Mouse (Mus musculus) heart, embryonic 11.5 days (tissue): Measurements from ENCODE around the gene Sox13. TPM values are rescaled to one million over a fixed set of nuclear protein-coding genes. Genes with fewer than 3 reads are reported as not detected.

Experiments
- ATAC-seq: fragments of 200-750 bp; cut with Nextera tagmentation; replicated peaks from 2 replicates; pipeline ENCODE4 v1.8.0; 2017; ENCODE audit warnings: moderate library complexity; ENCODE audit not compliant: insufficient number of reproducible peaks, low FRiP score, low TSS enrichment
- H3K27ac ChIP-seq: fragments of 300-500 bp; sonication (generic); 2 replicates; pipeline ENCODE4 v1.5.1; 2014; ENCODE audit warnings: mild to moderate bottlenecking, low read depth, low read length
- H3K27me3 ChIP-seq: fragments of 300-500 bp; sonication (generic); 2 replicates; pipeline ENCODE4 v1.6.1; 2014; ENCODE audit warnings: mild to moderate bottlenecking, low read length, mixed read lengths; ENCODE audit not compliant: control insufficient read depth, insufficient read depth
- H3K36me3 ChIP-seq: fragments of 300-500 bp; sonication (generic); 2 replicates; pipeline ENCODE4 v1.6.1; 2014; ENCODE audit warnings: mild to moderate bottlenecking, low read length, moderate library complexity, mixed read lengths; ENCODE audit not compliant: control insufficient read depth, insufficient read depth
- H3K4me1 ChIP-seq: fragments of 300-500 bp; sonication (generic); 2 replicates; pipeline ENCODE4 v1.6.1; 2014; ENCODE audit warnings: low read length; ENCODE audit not compliant: control insufficient read depth, insufficient read depth
- H3K4me2 ChIP-seq: fragments of 300-500 bp; sonication (generic); 2 replicates; pipeline ENCODE4 v1.6.1; 2014; ENCODE audit warnings: mild to moderate bottlenecking, moderate library complexity
- H3K4me3 ChIP-seq: fragments of 300-500 bp; sonication (generic); 2 replicates; pipeline ENCODE4 v1.5.1; 2014; ENCODE audit warnings: low read depth, low read length
- H3K9ac ChIP-seq: fragments of 300-500 bp; sonication (generic); 2 replicates; pipeline ENCODE4 v1.6.1; 2014; ENCODE audit warnings: mild to moderate bottlenecking, low read depth, low read length, moderate library complexity
- H3K9me3 ChIP-seq: fragments of 300-500 bp; sonication (generic); replicated peaks from 2 replicates; pipeline ENCODE4 v1.6.1; 2016; ENCODE audit warnings: low read length; ENCODE audit not compliant: control insufficient read depth
- WGBS: fragments of 180-500 bp; shearing (Covaris S2); extraction: QIAGEN DNeasy Blood & Tissue Kit; methylation state at CpG from one replicate; pipeline ENCODE4 v1.1.7; 2014; ENCODE audit not compliant: insufficient replicate concordance; 5-methylcytosine and 5-hydroxymethylcytosine counted together
- polyA plus RNA-seq: library from polyadenylated mRNA; unstranded; fragments of >200 nt; fragmentation: Nextera tagmentation; extraction: Ambion mirVana; gene quantifications from 2 replicates; pipeline ENCODE4 v1.2.1, GENCODE M21; 2014

Sox13 gene
- polyA plus RNA-seq, 1 experiment from 2014 or later = 3.3 TPM

DNA sequence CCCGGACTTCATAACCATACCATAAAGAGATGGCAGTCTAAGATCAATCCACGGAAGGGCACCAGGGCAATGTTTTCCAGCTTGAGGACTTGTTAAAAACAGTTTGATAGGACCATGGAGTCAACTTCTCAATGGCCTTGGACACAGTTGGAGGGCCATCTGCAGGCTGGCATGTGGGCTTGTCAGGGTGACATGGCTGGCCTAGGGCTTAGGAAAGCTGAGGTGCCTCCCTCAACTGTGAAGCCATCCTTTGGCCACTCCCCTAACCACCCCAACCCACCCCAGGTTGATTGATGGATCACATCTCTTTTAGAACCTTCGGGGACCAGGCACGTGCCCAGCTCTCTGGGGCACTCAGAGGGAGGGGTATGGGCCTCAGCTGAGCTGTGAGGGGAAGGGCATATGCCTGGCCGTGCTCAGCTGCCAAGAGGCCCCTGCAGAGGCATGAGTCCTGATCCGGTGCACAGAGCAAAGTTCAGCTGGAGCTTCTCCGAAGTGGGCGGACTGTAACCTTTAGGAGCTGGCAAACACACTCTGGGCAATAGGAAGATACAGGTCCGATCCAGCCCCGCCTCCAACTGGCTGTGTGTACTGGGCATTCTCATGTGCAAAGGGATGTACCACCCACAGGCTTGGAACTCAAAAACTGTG is 48.4 kb downstream of the Sox13 start:
- H3K4me2 ChIP-seq = no peak overlapping the region
- no peak overlapping the region for H3K9ac ChIP-seq
- no peaks in the 10 kb centered on the region for H3K4me1 ChIP-seq
- no peaks in the 10 kb centered on the region for H3K36me3 ChIP-seq
- no peak for ATAC-seq
- no peaks in the 10 kb centered on the region; the same call in 1 of the 2 replicates for H3K27me3 ChIP-seq
- no peaks in the 10 kb centered on the region for H3K9me3 ChIP-seq
- WGBS = 66% methylated on average over 10 of the region's 10 CpGs
- H3K27ac ChIP-seq = no peak overlapping the region
- no peak overlapping the region for H3K4me3 ChIP-seq

DNA sequence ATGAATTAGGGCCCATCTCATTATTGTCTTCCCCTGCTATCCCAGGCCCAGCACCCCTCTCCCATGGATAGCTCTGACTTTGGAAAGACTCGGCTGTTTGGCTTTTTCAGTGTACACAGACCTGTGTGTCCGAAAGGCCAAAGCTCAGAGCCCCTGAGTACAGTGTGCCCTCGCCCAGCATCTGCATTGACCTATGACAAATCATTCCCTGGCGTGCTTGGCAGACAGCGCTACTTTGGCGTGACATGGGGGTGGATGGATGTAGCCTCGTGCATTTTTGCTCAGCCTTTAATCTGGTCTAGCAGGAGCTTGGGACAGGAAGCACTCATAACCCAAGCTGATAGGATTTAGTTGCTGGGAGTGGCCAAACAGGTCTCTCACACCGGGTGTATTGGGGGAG is 52.1 kb downstream of the Sox13 start:
- 59% methylated on average over 8 of the region's 8 CpGs for WGBS
- no peaks in the 10 kb centered on the region for H3K36me3 ChIP-seq
- no peak for ATAC-seq

DNA sequence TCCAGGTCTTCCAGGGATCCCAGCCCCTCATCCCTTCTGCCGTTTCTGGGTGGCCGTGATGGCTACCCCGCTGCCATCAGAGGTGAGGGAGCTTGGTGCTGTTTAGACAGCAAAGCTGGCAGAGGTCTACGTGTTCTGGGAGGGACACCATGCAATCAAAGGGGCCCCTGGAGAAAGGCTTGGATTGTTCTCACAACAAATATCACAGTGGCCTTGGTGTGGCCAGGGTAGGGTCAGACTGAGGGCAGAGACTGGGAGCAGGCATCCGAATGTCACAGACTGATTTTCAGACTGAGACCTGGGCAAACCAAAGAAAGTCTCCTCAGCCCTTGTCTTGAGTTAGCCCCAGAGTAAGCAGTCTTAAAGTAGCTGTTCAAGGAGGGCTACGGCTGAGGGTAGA is 52.7 kb downstream of the Sox13 start:
- no peak overlapping the region for H3K27ac ChIP-seq
- peaks cover 10% of the 10 kb centered on the region for H3K4me1 ChIP-seq
- H3K36me3 ChIP-seq = no peaks in the 10 kb centered on the region
- H3K27me3 ChIP-seq = peaks cover 1% of the 10 kb centered on the region; the same call in 1 of the 2 replicates
- 77% methylated on average over 6 of the region's 6 CpGs for WGBS
- no peak overlapping the region for H3K9ac ChIP-seq
- no peak for ATAC-seq
- no peak overlapping the region for H3K4me3 ChIP-seq
- H3K4me2 ChIP-seq = no peak overlapping the region
- H3K9me3 ChIP-seq = no peaks in the 10 kb centered on the region

More for the DNA sequence above, 52.1 kb downstream of the Sox13 start:
- no peak overlapping the region for H3K4me3 ChIP-seq
- no peak overlapping the region for H3K9ac ChIP-seq
- H3K4me1 ChIP-seq = peaks cover 10% of the 10 kb centered on the region
- H3K9me3 ChIP-seq = no peaks in the 10 kb centered on the region
- no peak overlapping the region for H3K4me2 ChIP-seq
- no peaks in the 10 kb centered on the region; the same call in 1 of the 2 replicates for H3K27me3 ChIP-seq
- H3K27ac ChIP-seq = no peak overlapping the region

DNA sequence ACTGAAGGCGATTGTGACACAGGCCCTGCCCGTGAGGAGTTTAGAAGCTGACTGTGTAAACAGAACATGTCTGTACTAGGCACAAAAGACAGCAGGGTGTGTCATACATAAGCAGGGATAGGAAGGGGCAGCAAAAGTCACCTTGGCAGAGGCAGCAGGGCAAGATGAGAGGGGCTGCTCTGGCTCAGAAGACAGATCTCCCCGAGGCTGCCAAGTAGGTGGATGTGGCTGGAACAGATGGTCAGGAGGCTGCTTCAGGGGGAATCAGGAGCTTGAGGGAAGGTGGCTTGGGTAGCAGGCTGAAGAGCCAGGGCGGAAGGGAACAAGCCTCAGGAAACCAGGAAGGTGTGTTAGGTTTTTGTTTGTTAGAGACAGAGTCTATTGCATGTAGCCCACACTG is 53.8 kb downstream of the Sox13 start:
- Histone ChIP-seq H3K9ac (no peak overlapping the region), H3K4me1 (peaks cover 10% of the 10 kb centered on the region), H3K27ac (no peak overlapping the region), H3K9me3 (no peaks in the 10 kb centered on the region), H3K4me3 (no peak overlapping the region), H3K36me3 (no peaks in the 10 kb centered on the region), H3K27me3 (peaks cover 11% of the 10 kb centered on the region; the same call in 1 of the 2 replicates), H3K4me2 (no peak overlapping the region)
- 76% methylated on average over 4 of the region's 4 CpGs for WGBS
- no peak for ATAC-seq

DNA sequence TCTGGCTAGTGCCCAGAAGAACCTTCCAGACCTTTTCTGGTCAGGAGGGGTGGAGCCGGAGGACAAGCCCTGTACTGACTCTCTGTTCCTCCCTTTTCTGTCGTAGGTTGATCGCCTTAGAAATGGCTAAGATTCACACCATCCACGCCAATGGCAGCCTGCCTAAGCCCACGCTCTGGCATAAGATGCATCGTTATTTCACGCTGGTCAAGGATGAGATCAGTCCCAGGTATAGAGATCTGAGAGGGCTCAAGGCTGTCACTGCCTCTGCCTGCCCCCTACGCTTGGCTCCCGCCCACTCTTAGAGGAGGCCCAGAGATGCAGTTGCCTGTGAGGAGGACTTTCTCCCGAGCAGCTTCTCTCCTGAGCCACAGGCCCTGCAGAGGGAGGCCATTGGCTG is 55.5 kb downstream of the Sox13 start:
- Histone ChIP-seq H3K9me3 (no peaks in the 10 kb centered on the region), H3K36me3 (no peaks in the 10 kb centered on the region), H3K4me1 (peaks cover 24% of the 10 kb centered on the region), H3K4me3 (no peak overlapping the region), H3K27ac (no peak overlapping the region), H3K4me2 (no peak overlapping the region), H3K27me3 (peaks cover 28% of the 10 kb centered on the region), H3K9ac (no peak overlapping the region)
- no peak for ATAC-seq
- WGBS = 50% methylated on average over 10 of the region's 10 CpGs

DNA sequence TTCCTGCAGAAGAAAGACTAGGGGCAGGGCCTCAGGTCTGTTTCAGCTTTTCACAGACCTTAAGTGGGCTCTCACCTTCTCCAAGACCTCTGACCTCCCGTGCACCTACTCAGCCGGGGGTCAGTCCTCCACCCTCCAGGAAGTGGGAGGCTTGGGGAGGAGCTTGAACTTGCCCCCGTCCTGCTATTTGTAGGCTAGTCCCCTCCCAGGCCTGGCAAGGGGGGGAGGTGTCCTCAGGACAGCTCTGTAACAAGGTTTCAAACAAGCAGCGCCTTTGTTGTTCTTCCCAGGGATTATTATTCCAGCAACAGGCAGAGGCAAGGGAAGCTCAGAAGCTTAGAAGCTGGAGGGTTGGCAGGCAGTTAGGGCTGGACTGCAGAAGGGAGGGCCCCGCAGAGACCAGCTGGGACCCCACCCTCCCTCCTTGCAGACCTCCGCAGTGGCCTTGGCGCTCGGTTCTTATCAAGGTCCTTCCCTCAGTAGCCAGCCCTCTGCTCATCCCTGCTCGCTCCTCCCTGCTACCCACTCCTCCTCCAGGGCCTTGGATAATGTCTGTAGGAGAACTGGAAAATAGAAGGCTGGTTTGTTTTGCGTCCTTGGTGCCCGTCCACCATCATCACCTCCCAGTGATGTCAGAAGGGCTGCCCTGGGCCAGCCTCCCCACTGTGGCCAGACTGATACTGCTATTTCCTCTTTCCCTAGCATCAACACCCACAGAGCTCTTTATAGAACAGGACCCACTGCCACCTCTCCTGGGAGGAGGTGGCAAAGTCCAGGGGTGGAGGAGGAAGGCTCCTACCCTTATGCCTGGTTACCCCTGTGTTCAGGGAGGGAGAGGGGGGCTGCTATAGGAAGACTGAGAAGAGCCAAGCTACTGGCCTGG is 56.3 kb downstream of the Sox13 start:
- no peak overlapping the region for H3K4me3 ChIP-seq
- H3K4me1 ChIP-seq = peaks cover 24% of the 10 kb centered on the region
- 4% methylated on average over 11 of the region's 11 CpGs for WGBS
- H3K9me3 ChIP-seq = no peaks in the 10 kb centered on the region
- no peak overlapping the region for H3K9ac ChIP-seq
- H3K36me3 ChIP-seq = no peaks in the 10 kb centered on the region
- ATAC-seq = no peak
- peak overlapping the region; percentile 27; the same call in 1 of the 2 replicates for H3K4me2 ChIP-seq
- H3K27me3 ChIP-seq = peaks cover 33% of the 10 kb centered on the region
- no peak overlapping the region for H3K27ac ChIP-seq

DNA sequence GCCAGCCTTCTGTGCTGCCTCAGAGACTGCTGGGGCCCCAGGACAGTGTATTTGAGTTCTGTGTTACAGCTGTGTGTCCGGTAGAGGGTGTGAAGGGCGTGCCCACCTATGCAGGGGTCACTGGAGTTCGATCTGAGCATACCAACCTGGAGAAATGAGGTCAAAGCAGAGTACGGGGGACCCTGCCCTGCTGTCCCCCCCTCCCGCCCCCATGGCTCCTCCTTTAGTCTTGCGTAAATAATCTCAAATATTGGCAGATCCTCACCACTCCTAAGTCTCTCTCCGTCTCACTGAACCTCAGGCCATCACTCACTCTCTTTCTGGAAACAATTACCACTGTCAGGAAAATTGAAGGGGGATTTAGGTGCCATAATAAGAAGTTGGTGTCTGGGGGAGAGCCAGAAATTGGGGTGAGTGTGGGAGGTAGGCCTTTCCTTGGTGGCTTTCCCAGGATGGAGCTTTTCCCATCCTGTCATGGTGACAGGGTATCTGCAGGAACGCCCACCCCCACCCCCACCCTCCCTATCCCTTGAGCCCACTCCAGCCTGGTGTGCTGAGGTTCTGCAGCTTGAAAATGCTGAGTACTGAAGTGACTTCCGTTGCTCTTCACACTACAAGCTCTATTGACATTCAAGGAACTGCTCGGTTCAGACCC is 57.1 kb downstream of the Sox13 start:
- Histone ChIP-seq H3K4me3 (no peak overlapping the region), H3K36me3 (no peaks in the 10 kb centered on the region), H3K4me1 (peaks cover 24% of the 10 kb centered on the region), H3K9me3 (no peaks in the 10 kb centered on the region), H3K27me3 (peaks cover 40% of the 10 kb centered on the region), H3K27ac (no peak overlapping the region), H3K4me2 (no peak overlapping the region), H3K9ac (no peak overlapping the region)
- WGBS = 52% methylated on average over 10 of the region's 10 CpGs
- ATAC-seq = no peak

DNA sequence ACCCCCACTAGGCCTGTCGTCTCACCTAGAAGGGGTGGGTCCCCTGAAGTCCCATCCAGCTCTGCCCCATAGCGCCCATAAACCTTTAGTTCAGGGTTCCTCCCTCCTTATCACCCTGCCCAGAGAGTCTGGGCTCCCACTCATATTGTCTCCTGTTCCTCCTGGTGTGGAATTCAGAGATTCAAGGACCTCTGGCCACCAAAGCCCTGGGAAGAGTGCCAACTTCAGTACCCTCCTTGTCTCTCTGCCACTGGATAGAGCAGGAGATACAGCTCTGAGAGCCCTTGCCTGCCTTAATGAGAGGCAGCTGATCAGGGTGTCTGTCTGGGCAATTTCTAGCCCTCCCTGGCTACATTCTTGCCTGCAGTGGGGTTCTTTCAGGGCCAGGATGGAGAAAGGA is 59.3 kb downstream of the Sox13 start:
- ATAC-seq = no peak
- no peaks in the 10 kb centered on the region for H3K9me3 ChIP-seq
- H3K27me3 ChIP-seq = peaks cover 40% of the 10 kb centered on the region
- no peak overlapping the region for H3K27ac ChIP-seq
- 37% methylated on average over 2 of the region's 2 CpGs for WGBS
- H3K9ac ChIP-seq = no peak overlapping the region
- no peak overlapping the region for H3K4me3 ChIP-seq
- H3K4me1 ChIP-seq = peaks cover 24% of the 10 kb centered on the region
- H3K4me2 ChIP-seq = no peak overlapping the region
- H3K36me3 ChIP-seq = no peaks in the 10 kb centered on the region
